12 mouse cellular contexts compared by ENCODE assay signal in the genomic region with DNA sequence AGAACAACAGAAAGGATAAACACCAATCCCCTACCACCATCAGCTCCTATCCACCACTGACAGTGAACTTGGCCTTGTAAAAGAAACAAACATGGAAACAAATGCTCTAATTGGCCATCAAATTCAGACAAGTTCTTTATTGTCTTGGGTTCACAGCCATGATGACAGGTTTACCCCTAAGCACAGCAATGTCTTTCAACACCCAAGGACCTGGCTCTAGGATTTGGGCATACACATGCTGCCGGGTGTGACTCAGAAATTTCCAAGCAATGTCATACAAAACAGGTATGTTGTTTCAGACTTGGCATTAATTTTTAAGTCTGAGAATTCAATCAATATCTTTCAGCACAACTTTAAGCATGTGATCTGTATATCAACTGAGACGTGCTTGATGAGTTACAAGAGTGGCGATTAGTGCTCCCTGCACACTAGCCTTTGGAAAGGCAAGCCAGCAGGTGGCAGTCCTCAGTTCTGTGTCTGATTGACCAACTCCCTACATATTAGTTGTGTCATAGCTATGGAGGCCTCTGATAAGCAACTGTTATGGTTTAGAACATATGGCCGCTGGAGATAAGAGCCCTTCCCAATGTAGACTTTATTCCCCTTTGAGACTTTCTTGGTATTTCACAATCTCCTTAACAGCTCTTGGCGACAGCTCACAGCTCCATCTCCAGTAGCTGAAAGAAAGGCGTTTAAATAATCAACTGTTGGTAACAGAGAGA.
DNase-seq lines count a peak whose midpoint lies in the region; ATAC-seq and TF ChIP-seq lines count a peak whose summit lies in the region.
"Had no signal": no experiment of that assay in that cellular context is flagged by ENCODE, and none has a peak within 500 bp of the region (broad histone marks: within the 10 kb centered on the region; RNA-seq: fewer than 3 reads in every experiment).

No protein-coding gene starts in this region.

- H3K9ac ChIP-seq in kidney, postnatal 0 days (ENCODE audit: low read depth, low read length) = no peak overlapping the region
- no peak overlapping the region for H3K9ac ChIP-seq in forebrain, embryonic 15.5 days (replicated peaks)
- H3K9ac ChIP-seq: embryonic facial prominence, embryonic 13.5 days; lung, embryonic 14.5 days had no signal

- no peaks in the 10 kb centered on the region for H3K27me3 ChIP-seq in kidney, postnatal 0 days (ENCODE audit: insufficient read depth, low read length)
- no peaks in the 10 kb centered on the region for H3K27me3 ChIP-seq in forebrain, embryonic 15.5 days
- H3K27me3 ChIP-seq: embryonic facial prominence, embryonic 13.5 days had no signal

- H3K27ac ChIP-seq in kidney, postnatal 0 days = no peak overlapping the region
- no peak overlapping the region for H3K27ac ChIP-seq in forebrain, embryonic 15.5 days (replicated peaks)
- H3K27ac ChIP-seq: embryonic facial prominence, embryonic 13.5 days had no signal

- H3K4me1 ChIP-seq in kidney, postnatal 0 days (replicated peaks; ENCODE audit: insufficient read depth, low read length) = no peaks in the 10 kb centered on the region
- no peaks in the 10 kb centered on the region for H3K4me1 ChIP-seq in forebrain, embryonic 15.5 days
- H3K4me1 ChIP-seq: embryonic facial prominence, embryonic 13.5 days had no signal

- ATAC-seq in kidney, postnatal 0 days (replicated peaks; ENCODE audit: low FRiP score, low read depth) = no peak
- ATAC-seq in forebrain, embryonic 15.5 days (replicated peaks) = no peak

- no peak overlapping the region for H3K4me3 ChIP-seq in kidney, postnatal 0 days (replicated peaks; ENCODE audit: low read depth, low read length)
- no peak overlapping the region for H3K4me3 ChIP-seq in forebrain, embryonic 15.5 days
- H3K4me3 ChIP-seq: embryonic facial prominence, embryonic 13.5 days had no signal

- no peak overlapping the region for H3K4me2 ChIP-seq in kidney, postnatal 0 days (ENCODE audit: low read length)
- no peak overlapping the region for H3K4me2 ChIP-seq in forebrain, embryonic 15.5 days (replicated peaks)
- H3K4me2 ChIP-seq: embryonic facial prominence, embryonic 13.5 days; lung, embryonic 14.5 days had no signal

- DNase-seq in kidney, postnatal 0 days (ENCODE audit: low spot score) = no peak
- no peak for DNase-seq in kidney, adult 18-20 months
- DNase-seq in c-Kit-positive CD71-negative TER-119-negative erythroid progenitor cells, embryonic 14.5 days (ENCODE audit: low read depth) = peak; percentile 13
- peak; percentile 89 for DNase-seq in liver
- DNase-seq in spleen, postnatal 4 days (ENCODE audit: low spot score in 2 of 2) = peak; percentile 69 to 71
- DNase-seq in right cerebral cortex, postnatal 14 days = no peak
- DNase-seq in frontal cortex, postnatal 25 days (ENCODE audit: low spot score in 2 of 2) = no peak
- DNase-seq: heart, postnatal 10 days; kidney, adult 11 months; lung, embryonic 14.5 days had no signal

- 79% methylated on average over 6 of the region's 6 CpGs for WGBS in kidney, postnatal 0 days
- 93% methylated on average over 6 of the region's 6 CpGs for WGBS in forebrain, embryonic 15.5 days

- H3K9me3 ChIP-seq in kidney, postnatal 0 days (replicated peaks; ENCODE audit: low read length) = no peaks in the 10 kb centered on the region
- H3K9me3 ChIP-seq in forebrain, embryonic 15.5 days = no peaks in the 10 kb centered on the region

- TF ChIP-seq CTCF in kidney, postnatal 0 days (IDR thresholded peaks at IDR 0.05; ENCODE audit: low read depth) = peak; percentile 14; the same call in 1 of the 2 replicates

- no peaks in the 10 kb centered on the region for H3K36me3 ChIP-seq in kidney, postnatal 0 days (ENCODE audit: insufficient read depth, low read length)
- no peaks in the 10 kb centered on the region for H3K36me3 ChIP-seq in forebrain, embryonic 15.5 days
- H3K36me3 ChIP-seq: embryonic facial prominence, embryonic 13.5 days had no signal

Comparison
In these comparisons a context has a peak if more than half of its experiments do, and no peak if none do; other contexts are left out.
1. DNase-seq: peak in c-Kit-positive CD71-negative TER-119-negative erythroid progenitor cells, embryonic 14.5 days (single experiment), liver (single experiment) and spleen, postnatal 4 days (2 of 2); none in kidney, postnatal 0 days (single experiment), kidney, adult 18-20 months (single experiment), right cerebral cortex, postnatal 14 days (single experiment) and frontal cortex, postnatal 25 days (0 of 2).